Mouse (Mus musculus) embryonic stem cell, embryonic (primary cell): ENCODE results near the gene Timp4.

ENCODE experiments used
- CTCF ChIA-PET, 4 experiments: fragments of 300-600 bp in 2 of 4; fragments of 350-600 bp in 2 of 4; sonication (Branson Sonifier 250); formaldehyde crosslinking; loops; one replicate each; lab custom pipeline; 2022; ENCODE audit warnings: inconsistent platforms in 2 of 4; lab: Charles Lee
- POLR2A ChIA-PET, 4 experiments: fragments of 300-600 bp in 2 of 4; fragments of 350-600 bp in 2 of 4; sonication (Branson Sonifier 250); formaldehyde crosslinking; loops; one replicate each; lab custom pipeline; 2022; ENCODE audit warnings: antibody characterized with exemption in 4 of 4, inconsistent platforms in 1 of 4; lab: Charles Lee

Timp4 gene

GRCm38 (mm10) chr6:115268551-115269385 lies 16.8 kb upstream of the Timp4 start:
- ChIA-PET CTCF (interaction anchor here (0.5 to 3.5 kb wide), 22 partner anchors 16 to 1319 kb away, joined by 3 to 33 read pairs (median 5); partner anchors contain the start of genes Gm17482 (in 4 of the 4), Timp4 (in 2 of the 4), Syn2 (in 1 of the 4) and Tamm41 (in 1 of the 4)), POLR2A (interaction anchor here in 3 of 4 experiments (0.5 to 0.9 kb wide), 3 partner anchors 270 to 414 kb away, joined by 3 to 8 read pairs (median 3); no protein-coding TSS in a partner anchor)

GRCm38 (mm10) chr6:115267916-115268315 lies 15.9 kb upstream of the Timp4 start:
- CTCF ChIA-PET, result interaction anchor here (0.6 to 3.5 kb wide), 31 partner anchors 10 to 1318 kb away, joined by 3 to 33 read pairs (median 4); partner anchors contain the start of genes Gm17482 (in 4 of the 4), Timp4 (in 2 of the 4), Syn2 (in 1 of the 4) and Tamm41 (in 1 of the 4)
- POLR2A ChIA-PET, result interaction anchor here in 3 of 4 experiments (0.5 to 0.9 kb wide), 3 partner anchors 76 to 763 kb away, joined by 3 to 4 read pairs (median 3); no protein-coding TSS in a partner anchor

DNA sequence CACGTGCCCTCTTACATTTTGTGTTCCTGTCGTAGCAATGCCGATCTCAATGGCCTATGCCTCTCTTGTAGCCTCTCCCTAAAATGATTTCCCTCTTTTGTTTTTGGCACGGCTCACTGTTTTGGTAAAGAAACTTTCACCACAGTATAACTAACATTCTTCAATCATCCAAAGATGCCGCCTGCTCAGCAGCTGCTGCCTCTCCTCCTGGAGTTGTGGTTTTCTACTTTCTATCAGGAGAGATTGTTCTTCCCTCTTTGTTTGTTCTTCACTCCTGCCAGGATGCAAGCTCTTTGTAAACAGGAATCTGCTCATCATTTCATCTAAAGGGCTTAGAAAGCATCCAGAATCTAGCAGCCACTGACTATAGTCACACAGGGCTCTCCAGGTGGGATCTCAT lies 14.8 kb upstream of the Timp4 start:
- CTCF ChIA-PET, result interaction anchor here in 3 of 4 experiments (0.5 to 2.8 kb wide), 11 partner anchors 14 to 338 kb away, joined by 3 to 33 read pairs (median 8); partner anchors contain the start of genes Gm17482 (in 3 of the 3) and Timp4 (in 2 of the 3)
- POLR2A ChIA-PET, result no interaction called here

- POLR2A ChIA-PET, result interaction anchor here in 2 of 4 experiments (0.6 to 1.3 kb wide), 3 partner anchors 10 to 486 kb away, joined by 3 read pairs; no protein-coding TSS in a partner anchor
- CTCF ChIA-PET, result no interaction called here
Measured at GRCm38 (mm10) chr6:115260507-115260906, 8.5 kb upstream of the Timp4 start.

DNA sequence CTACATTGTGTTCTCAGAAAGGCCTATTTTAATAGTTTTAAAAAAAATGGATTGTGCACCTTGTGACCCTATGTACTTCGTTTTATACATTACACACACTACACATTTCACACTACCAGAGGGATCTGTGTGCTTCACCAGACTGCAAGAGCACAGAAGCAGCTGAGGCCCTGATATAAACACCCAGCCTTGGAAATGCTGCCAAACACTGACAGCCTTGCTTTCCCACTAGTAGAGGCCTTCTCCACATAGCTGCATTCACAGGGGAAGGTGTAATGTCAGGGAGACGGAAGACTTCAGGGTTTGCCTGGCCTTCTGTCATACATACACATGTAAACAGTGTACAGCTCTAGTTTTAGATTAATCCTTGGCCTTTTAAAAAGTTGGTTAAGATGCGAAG lies 3.2 kb upstream of the Timp4 start:
- POLR2A ChIA-PET, result no interaction called here
- CTCF ChIA-PET, result no interaction called here

- POLR2A ChIA-PET, result interaction anchor here in 3 of 4 experiments (0.6 to 1.5 kb wide), 11 partner anchors 88 to 1359 kb away, joined by 3 to 5 read pairs (median 4); partner anchors contain the start of genes Efcab12 (in 1 of the 3) and Rpl32 (in 1 of the 3)
- CTCF ChIA-PET, result interaction anchor here (0.5 to 2.1 kb wide), 14 partner anchors 16 to 1005 kb away, joined by 3 to 10 read pairs (median 4); partner anchors contain the start of gene Mkrn2os (in 1 of the 4)
Measured at GRCm38 (mm10) chr6:115251531-115251985, 447 bp downstream of the Timp4 start.

DNA sequence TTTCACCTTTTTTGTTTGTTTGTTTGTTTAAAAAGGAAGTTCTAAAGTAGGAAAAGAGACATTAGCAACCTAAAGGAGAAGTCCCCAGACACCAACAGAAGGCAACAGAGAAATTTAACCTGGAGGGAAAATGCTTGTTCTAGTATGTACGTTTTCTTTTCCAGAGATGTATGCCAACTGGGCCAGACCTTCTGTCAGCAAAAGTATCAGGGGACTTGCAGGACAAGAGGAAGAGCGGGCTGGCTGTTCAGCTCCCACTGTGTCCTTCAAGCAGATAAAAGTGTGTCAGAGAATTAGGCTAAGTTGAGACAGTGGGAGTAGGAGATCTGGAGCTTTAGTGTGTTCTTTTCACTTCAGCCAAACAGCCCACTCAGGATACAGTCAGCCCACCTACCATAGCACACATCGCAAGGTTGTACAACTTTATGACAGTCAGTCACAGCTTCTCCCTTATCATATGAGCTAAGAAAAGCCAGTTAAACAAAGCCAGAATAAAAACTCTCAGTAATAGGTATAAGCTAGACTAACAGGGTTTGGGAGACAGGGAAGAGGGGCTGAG lies 6.4 kb downstream of the Timp4 start:
- ChIA-PET CTCF (interaction anchor here in 3 of 4 experiments (0.5 to 1.3 kb wide), 4 partner anchors 186 to 717 kb away, joined by 3 to 5 read pairs (median 4); no protein-coding TSS in a partner anchor), POLR2A (no interaction called here)

GRCm38 (mm10) chr6:115244222-115244621 lies 7.8 kb downstream of the Timp4 start:
- POLR2A ChIA-PET, result no interaction called here
- CTCF ChIA-PET, result interaction anchor here in 1 of 4 experiments (1.1 kb wide), 1 partner anchor 17 kb away, joined by 3 read pairs; the partner anchor contains the start of gene Gm17482

- CTCF ChIA-PET, result interaction anchor here in 1 of 4 experiments (1.5 kb wide), 1 partner anchor 14 kb away, joined by 3 read pairs; the partner anchor contains the start of gene Gm17482
- POLR2A ChIA-PET, result no interaction called here
Measured at GRCm38 (mm10) chr6:115241939-115242338, 10.1 kb downstream of the Timp4 start.

DNA sequence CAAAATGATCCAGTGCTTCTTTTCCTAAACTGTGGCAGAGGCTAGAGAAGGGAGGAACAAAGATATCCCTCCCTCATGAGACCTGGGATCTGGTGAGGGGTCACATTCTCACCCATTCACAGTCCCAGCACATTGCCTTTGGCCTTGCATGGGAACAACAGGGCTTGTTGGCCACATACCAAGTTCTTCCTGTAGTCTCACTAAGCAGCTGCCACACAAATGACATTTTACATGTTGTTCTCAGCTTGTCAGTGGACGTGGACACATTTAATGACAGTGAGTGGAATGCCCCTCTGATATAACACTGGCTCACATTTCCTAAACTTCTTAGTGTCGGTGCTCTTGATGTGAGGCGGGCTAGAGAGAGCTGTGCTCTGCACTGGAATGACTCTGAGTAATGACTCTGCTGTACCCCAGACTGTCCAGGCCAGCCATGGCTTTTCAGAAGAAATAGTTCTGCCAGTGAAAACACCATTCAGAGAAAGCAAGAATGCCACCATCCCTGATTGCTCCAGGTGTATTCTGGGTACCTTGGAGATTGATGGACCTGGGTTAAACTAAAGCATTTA lies 10.8 kb downstream of the Timp4 start:
- POLR2A ChIA-PET, result interaction anchor here in 1 of 4 experiments (0.6 kb wide), 1 partner anchor 10 kb away, joined by 4 read pairs; no protein-coding TSS in a partner anchor
- CTCF ChIA-PET, result interaction anchor here in 1 of 4 experiments (1.5 kb wide), 1 partner anchor 14 kb away, joined by 3 read pairs; the partner anchor contains the start of gene Gm17482

GRCm38 (mm10) chr6:115240431-115240830 lies 11.6 kb downstream of the Timp4 start:
- POLR2A ChIA-PET, result interaction anchor here in 1 of 4 experiments (0.8 kb wide), 1 partner anchor 12 kb away, joined by 3 read pairs; no protein-coding TSS in a partner anchor
- CTCF ChIA-PET, result interaction anchor here in 1 of 4 experiments (0.6 kb wide), 1 partner anchor 539 kb away, joined by 3 read pairs; no protein-coding TSS in a partner anchor

DNA sequence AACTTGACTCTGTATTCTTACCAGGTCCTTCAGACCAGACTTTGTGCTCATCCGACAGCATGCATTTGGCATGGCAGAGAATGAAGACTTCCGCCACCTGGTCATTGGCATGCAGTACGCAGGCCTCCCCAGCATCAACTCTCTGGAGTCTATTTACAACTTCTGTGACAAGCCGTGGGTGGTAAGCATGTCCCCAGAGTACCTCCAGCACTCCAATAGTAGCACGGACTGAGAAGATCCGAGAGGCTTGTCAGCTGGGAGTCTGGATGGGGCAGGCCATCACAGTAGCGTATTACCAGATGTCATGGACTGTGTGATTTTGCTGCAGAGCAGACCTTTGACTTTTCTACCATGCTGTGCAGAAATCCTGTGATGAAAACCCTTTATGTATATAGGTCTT lies 12.7 kb downstream of the Timp4 start:
- CTCF ChIA-PET, result no interaction called here
- POLR2A ChIA-PET, result no interaction called here

- POLR2A ChIA-PET, result no interaction called here
- CTCF ChIA-PET, result no interaction called here
Measured at GRCm38 (mm10) chr6:115238031-115239027, 13.7 kb downstream of the Timp4 start.

DNA sequence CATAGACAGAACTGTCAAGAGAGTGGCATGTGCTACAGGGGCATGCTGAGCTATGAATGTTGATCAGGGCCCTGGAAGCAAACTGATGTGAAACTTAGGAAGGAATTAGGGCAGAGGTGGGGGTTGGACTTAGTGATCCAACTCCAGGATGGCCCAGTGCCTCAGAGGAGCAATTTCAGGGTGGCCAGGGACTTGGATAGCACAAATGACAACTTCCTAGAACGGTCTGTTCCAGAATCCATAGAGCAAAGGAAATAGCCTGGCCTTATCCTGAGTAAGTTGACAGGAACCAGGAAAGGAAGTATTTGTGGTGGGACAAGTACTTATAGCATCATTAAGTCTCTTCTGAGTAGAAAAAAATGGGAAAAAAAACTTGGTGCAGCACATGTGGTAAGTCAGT lies 19.4 kb downstream of the Timp4 start:
- ChIA-PET CTCF (interaction anchor here in 1 of 4 experiments (0.7 kb wide), 1 partner anchor 406 kb away, joined by 3 read pairs; no protein-coding TSS in a partner anchor), POLR2A (no interaction called here)

- ChIA-PET POLR2A (no interaction called here), CTCF (no interaction called here)
Measured at GRCm38 (mm10) chr6:115231836-115232235, 20.2 kb downstream of the Timp4 start.

DNA sequence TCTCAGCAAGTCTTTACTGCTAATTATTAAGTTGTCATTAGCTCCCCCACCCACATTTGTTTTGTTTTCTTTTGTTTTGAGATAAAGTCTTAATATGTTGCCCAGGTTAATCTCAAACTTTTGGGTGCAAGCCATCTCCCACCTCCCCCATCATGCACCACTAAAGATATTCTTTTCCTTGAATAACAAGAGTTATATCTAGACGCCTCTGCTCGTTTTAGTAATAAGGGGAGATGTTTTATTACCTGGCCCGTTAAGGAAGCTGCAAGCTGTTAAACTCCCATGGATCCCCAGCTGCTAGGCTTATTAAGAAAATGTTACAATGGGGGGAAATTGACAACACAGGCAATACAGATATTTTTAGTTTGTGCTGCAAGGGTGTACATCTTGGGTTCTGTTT lies 21.4 kb downstream of the Timp4 start:
- POLR2A ChIA-PET, result no interaction called here
- CTCF ChIA-PET, result no interaction called here

DNA sequence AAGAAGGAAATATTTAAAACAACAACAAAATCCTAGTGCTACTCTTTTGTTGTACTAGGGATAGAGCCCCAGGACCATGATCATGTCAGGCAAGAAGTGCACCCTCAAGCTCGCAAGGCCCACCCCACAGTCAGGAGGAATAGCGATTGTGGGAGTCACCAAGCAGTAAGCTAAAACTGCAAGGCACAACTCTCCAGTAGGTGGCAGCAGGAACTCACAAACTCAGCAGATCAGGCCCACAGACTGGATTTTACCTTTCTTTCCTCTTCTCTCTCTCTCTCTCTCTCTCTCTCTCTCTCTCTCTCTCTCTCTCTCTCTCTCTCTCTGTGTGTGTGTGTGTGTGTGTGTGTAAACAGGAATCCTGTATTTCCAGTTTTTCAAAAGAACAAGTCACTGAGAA lies 24.5 kb downstream of the Timp4 start:
- CTCF ChIA-PET, result interaction anchor here (0.6 to 3.6 kb wide), 72 partner anchors 9 to 1298 kb away, joined by 3 to 33 read pairs (median 4); partner anchors contain the start of gene Tamm41 (in 1 of the 4)
- POLR2A ChIA-PET, result interaction anchor here in 2 of 4 experiments (0.7 to 1.0 kb wide), 2 partner anchors 15 to 626 kb away, joined by 3 read pairs; partner anchors contain the start of gene Ift122 (in 1 of the 2)
